Mouse (Mus musculus) small intestine, adult 2 months (tissue): ENCODE data around the gene Hs3st3b1. TPM values are rescaled to one million over a fixed set of nuclear protein-coding genes. Genes with fewer than 3 reads are reported as not detected.

Experiments used
- H3K27ac ChIP-seq: fragments of 200-500 bp; 2 replicates; pipeline ENCODE4 v1.5.1; 2012; ENCODE audit warnings: low read depth, low read length, control low read depth, inconsistent platforms; ENCODE audit not compliant: insufficient read depth
- H3K27me3 ChIP-seq: fragments of 200-500 bp; 2 replicates; pipeline ENCODE4 v1.6.1; 2012; ENCODE audit warnings: mild to moderate bottlenecking, moderate library complexity, low read length, inconsistent platforms; ENCODE audit not compliant: control insufficient read depth, insufficient read depth
- H3K36me3 ChIP-seq: fragments of 200-500 bp; 2 replicates; pipeline ENCODE4 v1.6.1; 2012; ENCODE audit warnings: mild to moderate bottlenecking, low read length, control low read depth, inconsistent platforms; ENCODE audit not compliant: control insufficient read depth, insufficient read depth
- H3K4me1 ChIP-seq: fragments of 200-500 bp; 2 replicates; pipeline ENCODE4 v1.6.1; 2012; ENCODE audit warnings: low read length, inconsistent platforms, mixed read lengths; ENCODE audit not compliant: control insufficient read depth, insufficient read depth, insufficient read length
- H3K4me3 ChIP-seq: fragments of 200-500 bp; 2 replicates; pipeline ENCODE4 v1.5.1; 2012; ENCODE audit warnings: low read depth, mild to moderate bottlenecking, control low read depth, inconsistent platforms, low read length, moderate library complexity
- CTCF ChIP-seq: fragments of 200-500 bp; IDR thresholded peaks from 2 replicates; pipeline ENCODE4 v1.5.1; 2012; ENCODE audit warnings: low read depth, mild to moderate bottlenecking, control low read depth, inconsistent platforms, low read length, moderate library complexity, mixed read lengths; ENCODE audit not compliant: insufficient replicate concordance, insufficient read length; ENCODE audit errors: extremely low read depth
- POLR2A ChIP-seq: fragments of 200-500 bp; IDR thresholded peaks from 2 replicates; pipeline ENCODE4 v1.6.1; 2012; ENCODE audit warnings: low read depth, mild to moderate bottlenecking, control low read depth, inconsistent platforms, low read length, moderate library complexity
- whole genome bisulfite sequencing: fragments of 180-500 bp; shearing (Covaris S2); methylation state at CpG from one replicate; pipeline ENCODE4 v1.1.7; 2018; 5-methylcytosine and 5-hydroxymethylcytosine counted together
- polyA plus RNA-seq: library from polyadenylated mRNA; depleted of rRNA; stranded (reverse); fragments of >200 nt; gene quantifications from 2 replicates; pipeline ENCODE4 v1.2.3, GENCODE M21; 2012; rRNA removed

The Hs3st3b1 gene
- polyA plus RNA-seq, 1 experiment, result 3.7 TPM

DNA sequence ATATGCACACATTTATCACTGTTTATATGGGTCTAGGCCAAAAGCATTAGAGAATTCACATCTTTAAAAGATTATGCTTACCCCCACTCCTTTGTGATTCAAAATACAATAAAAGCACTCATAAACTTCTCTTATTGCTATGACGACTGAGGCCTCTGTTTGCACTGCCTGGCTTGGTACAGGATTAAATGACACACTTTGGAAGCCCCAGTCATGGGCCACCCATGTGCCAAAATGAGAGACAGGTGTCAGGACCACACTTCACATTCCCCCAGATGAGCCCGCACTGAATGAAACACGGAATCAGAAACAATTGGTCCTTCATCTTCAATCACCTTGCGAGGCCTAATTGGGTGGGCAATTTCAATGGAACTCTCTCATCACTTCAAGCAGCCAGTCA is 71.8 kb downstream of the Hs3st3b1 start:
- Histone ChIP-seq H3K27ac (no peak overlapping the region), H3K4me1 (no peaks in the 10 kb centered on the region), H3K4me3 (no peak overlapping the region), H3K36me3 (no peaks in the 10 kb centered on the region), H3K27me3 (no peaks in the 10 kb centered on the region)
- WGBS, result 72% methylated on average over 4 of the region's 4 CpGs
- TF ChIP-seq POLR2A (no peak), CTCF (no peak)

DNA sequence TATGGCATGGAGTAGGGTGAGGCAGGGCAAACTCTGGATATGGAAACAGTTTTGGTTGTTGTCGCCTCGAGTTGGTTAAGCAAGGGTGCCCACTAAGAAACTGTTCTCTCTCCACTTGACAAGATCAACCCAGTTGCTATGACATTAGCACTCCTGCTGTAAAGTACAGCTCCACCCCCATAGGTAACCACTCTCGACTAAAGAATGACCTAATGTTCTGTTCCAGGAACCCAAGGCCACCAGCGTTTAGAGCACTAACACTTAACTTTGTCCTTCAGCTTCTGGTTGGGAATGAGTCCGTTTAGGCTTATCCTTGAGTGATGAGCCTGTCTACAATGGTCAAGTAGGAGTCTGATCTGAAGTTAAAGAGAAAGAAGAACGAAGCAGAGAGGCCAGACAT is 76.7 kb downstream of the Hs3st3b1 start:
- no CpG with 5 or more reads among the region's 6 CpGs for whole genome bisulfite sequencing
- Histone ChIP-seq H3K4me3 (no peak overlapping the region), H3K36me3 (no peaks in the 10 kb centered on the region)

DNA sequence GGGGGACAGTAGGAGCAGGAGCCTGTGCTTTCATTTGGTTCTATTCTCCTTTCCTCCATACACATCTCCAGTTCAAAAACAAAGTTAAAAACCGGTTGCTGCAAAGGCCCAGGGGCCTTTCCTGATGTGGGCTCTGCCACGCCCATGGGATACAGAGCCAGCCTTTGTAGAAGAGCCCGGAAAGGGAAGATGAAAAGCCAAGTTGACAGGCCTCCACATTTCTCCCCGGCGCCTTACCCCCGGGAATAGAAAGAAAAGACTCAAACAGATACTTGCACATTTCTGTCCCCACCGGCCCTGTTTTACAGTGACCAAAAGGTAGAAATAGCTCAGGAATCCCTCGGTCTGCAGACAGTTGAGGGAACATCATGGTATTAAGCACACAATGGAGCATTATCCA is 77.4 kb downstream of the Hs3st3b1 start:
- no peaks in the 10 kb centered on the region for H3K36me3 ChIP-seq
- TF ChIP-seq CTCF, result no peak
- TF ChIP-seq POLR2A, result no peak
- no peak overlapping the region for H3K4me3 ChIP-seq
- H3K27ac ChIP-seq, result no peak overlapping the region
- no peaks in the 10 kb centered on the region for H3K27me3 ChIP-seq
- no peaks in the 10 kb centered on the region for H3K4me1 ChIP-seq
- WGBS, result 58% methylated on average over 8 of the region's 8 CpGs

More for the DNA sequence above, 76.7 kb downstream of the Hs3st3b1 start:
- no peaks in the 10 kb centered on the region for H3K4me1 ChIP-seq
- no peak overlapping the region for H3K27ac ChIP-seq
- no peaks in the 10 kb centered on the region for H3K27me3 ChIP-seq
- TF ChIP-seq POLR2A, result no peak
- TF ChIP-seq CTCF, result no peak

DNA sequence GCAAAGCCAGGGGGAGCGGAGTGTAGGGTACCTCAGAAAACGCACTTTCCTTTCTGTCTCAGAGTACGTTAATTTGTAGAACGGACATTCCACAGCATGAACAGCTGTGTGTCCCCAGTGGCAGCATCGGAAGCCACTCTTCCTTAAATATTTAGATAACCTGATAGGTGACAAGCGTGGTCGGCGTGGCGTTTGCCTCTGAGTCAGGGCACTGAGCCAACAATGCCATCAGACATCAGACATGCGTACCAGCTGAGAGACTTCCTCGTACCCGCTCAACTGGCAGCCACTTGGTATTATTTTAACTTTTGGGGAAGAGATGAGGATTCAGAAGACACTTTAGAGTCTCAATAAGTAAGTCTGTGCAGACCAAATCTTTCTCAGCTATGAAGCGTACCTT is 84.6 kb downstream of the Hs3st3b1 start:
- H3K27me3 ChIP-seq, result no peaks in the 10 kb centered on the region
- H3K4me3 ChIP-seq, result no peak overlapping the region
- H3K4me1 ChIP-seq, result no peaks in the 10 kb centered on the region
- no peak overlapping the region for H3K27ac ChIP-seq
- 28% methylated on average over 13 of the region's 13 CpGs for WGBS
- TF ChIP-seq POLR2A (no peak), CTCF (no peak)
- H3K36me3 ChIP-seq, result no peaks in the 10 kb centered on the region

Other genes starting within 250 kb of the Hs3st3b1 start
- 11.9 and 15.2 TPM in 2 replicates for gene Cox10, start 157.2 kb upstream of the Hs3st3b1 start, polyA plus RNA-seq